Mouse (Mus musculus) megakaryocyte-erythroid progenitor cell, adult 5-6 weeks (primary cell): Measurements from ENCODE around the gene Tbc1d4. TPM values are rescaled to one million over a fixed set of nuclear protein-coding genes. Genes with fewer than 3 reads are reported as not detected.
A peak's percentile ranks its signal among the peaks of the same experiment; 100 is the strongest.

Experiments used
- ATAC-seq: replicated peaks from 2 replicates; pipeline ENCODE4 v1.8.0; 2016; ENCODE audit warnings: mild to moderate bottlenecking, inconsistent platforms; ENCODE audit not compliant: severe bottlenecking, poor library complexity, low FRiP score, low TSS enrichment
- total RNA-seq, 2 experiments: library from RNA; stranded (forward) in 1 of 2; stranded (reverse) in 1 of 2; fragments of 200-1000, 215-1000 nt in 1 of 2; fragments of >200 nt in 1 of 2; fragmentation: Nextera tagmentation in 1 of 2; gene quantifications; 2 replicates each; pipeline ENCODE4 v1.2.3; 2014 to 2017

Gene Tbc1d4
- total RNA-seq, 2 experiments from 2014 or later = 6.1 to 6.4 TPM

- ATAC-seq = no peak
Observed at GRCm38 (mm10) chr14:101541141-101541540, 67.8 kb downstream of the Tbc1d4 start.

- ATAC-seq = no peak
Observed at GRCm38 (mm10) chr14:101540466-101540865, 68.5 kb downstream of the Tbc1d4 start.

- ATAC-seq = no peak
Observed at GRCm38 (mm10) chr14:101537906-101538305, 71.1 kb downstream of the Tbc1d4 start.

GRCm38 (mm10) chr14:101537413-101537812 lies 71.6 kb downstream of the Tbc1d4 start:
- no peak for ATAC-seq

- no peak for ATAC-seq
Observed at GRCm38 (mm10) chr14:101532090-101532695, 76.8 kb downstream of the Tbc1d4 start.

GRCm38 (mm10) chr14:101530455-101530854 lies 78.5 kb downstream of the Tbc1d4 start:
- ATAC-seq = no peak

GRCm38 (mm10) chr14:101529194-101529593 lies 79.8 kb downstream of the Tbc1d4 start:
- no peak for ATAC-seq

GRCm38 (mm10) chr14:101527420-101527996 lies 81.5 kb downstream of the Tbc1d4 start:
- no peak for ATAC-seq

- no peak for ATAC-seq
Observed at GRCm38 (mm10) chr14:101526478-101526877, 82.5 kb downstream of the Tbc1d4 start.

- no peak for ATAC-seq
Observed at GRCm38 (mm10) chr14:101519964-101520363, 89.0 kb downstream of the Tbc1d4 start.

GRCm38 (mm10) chr14:101518259-101518658 lies 90.7 kb downstream of the Tbc1d4 start:
- no peak for ATAC-seq

- no peak for ATAC-seq
Observed at GRCm38 (mm10) chr14:101517801-101518200, 91.2 kb downstream of the Tbc1d4 start.

GRCm38 (mm10) chr14:101517341-101517740 lies 91.7 kb downstream of the Tbc1d4 start:
- peak; percentile 77; the same call in 1 of the 2 replicates for ATAC-seq

- no peak for ATAC-seq
Observed at GRCm38 (mm10) chr14:101516864-101517263, 92.1 kb downstream of the Tbc1d4 start.

GRCm38 (mm10) chr14:101516031-101516430 lies 93.0 kb downstream of the Tbc1d4 start:
- ATAC-seq = no peak

- no peak for ATAC-seq
Observed at GRCm38 (mm10) chr14:101515271-101515670, 93.7 kb downstream of the Tbc1d4 start.

- no peak for ATAC-seq
Observed at GRCm38 (mm10) chr14:101514557-101514971, 94.4 kb downstream of the Tbc1d4 start.

- no peak for ATAC-seq
Observed at GRCm38 (mm10) chr14:101513163-101513562, 95.8 kb downstream of the Tbc1d4 start.

- ATAC-seq = no peak
Observed at GRCm38 (mm10) chr14:101511410-101511809, 97.6 kb downstream of the Tbc1d4 start.

GRCm38 (mm10) chr14:101510540-101511313 lies 98.3 kb downstream of the Tbc1d4 start:
- ATAC-seq = no peak

GRCm38 (mm10) chr14:101509759-101510158 lies 99.2 kb downstream of the Tbc1d4 start:
- no peak for ATAC-seq
